Mouse (Mus musculus) midbrain, postnatal 0 days (tissue): ENCODE measurements at regions not wholly inside any gene's neighbourhood (a gene's known extent, or its start where the extent isn't known, plus 50 kb on each side); places are given as distances from the start of the nearest gene placed in this dataset.

Experiments
- ATAC-seq: fragments of 200-750 bp; cut with Nextera tagmentation; 2 replicates; pipeline ENCODE4 v1.8.0; 2017; ENCODE audit warnings: moderate number of reproducible peaks, mild to moderate bottlenecking, moderate TSS enrichment, moderate library complexity; ENCODE audit not compliant: low FRiP score
- DNase-seq: peaks from one replicate; pipeline ENCODE4 v3.0.0-alpha.2; 2015; ENCODE audit warnings: low spot score
- H3K27ac ChIP-seq: fragments of 300-500 bp; sonication (generic); 2 replicates; pipeline ENCODE4 v1.5.1; 2014; ENCODE audit warnings: low read depth, mild to moderate bottlenecking, low read length, mixed read lengths
- H3K27me3 ChIP-seq: fragments of 300-500 bp; sonication (generic); 2 replicates; pipeline ENCODE4 v1.6.1; 2014; ENCODE audit warnings: low read length, control low read depth, mixed read lengths; ENCODE audit not compliant: insufficient read depth
- H3K36me3 ChIP-seq: fragments of 300-500 bp; sonication (generic); 2 replicates; pipeline ENCODE4 v1.6.1; 2014; ENCODE audit warnings: low read length, control low read depth, mixed read lengths; ENCODE audit not compliant: insufficient read depth
- H3K4me1 ChIP-seq: fragments of 300-500 bp; sonication (generic); 2 replicates; pipeline ENCODE4 v1.6.1; 2014; ENCODE audit warnings: mild to moderate bottlenecking, control low read depth, antibody characterized with exemption, low read length, mixed read lengths; ENCODE audit not compliant: insufficient read depth
- H3K4me2 ChIP-seq: fragments of 300-500 bp; sonication (generic); 2 replicates; pipeline ENCODE4 v1.6.1; 2014; ENCODE audit warnings: low read depth, mild to moderate bottlenecking, low read length, mixed read lengths; ENCODE audit not compliant: poor library complexity, severe bottlenecking
- H3K4me3 ChIP-seq: fragments of 300-500 bp; sonication (generic); 2 replicates; pipeline ENCODE4 v1.5.1; 2014; ENCODE audit warnings: low read depth, mild to moderate bottlenecking, low read length, moderate library complexity
- H3K9ac ChIP-seq: fragments of 300-500 bp; sonication (generic); replicated peaks from 2 replicates; pipeline ENCODE4 v1.6.1; 2014; ENCODE audit warnings: mild to moderate bottlenecking, low read length, moderate library complexity, mixed read lengths; ENCODE audit not compliant: poor library complexity, severe bottlenecking
- H3K9me3 ChIP-seq: fragments of 300-500 bp; sonication (generic); 2 replicates; pipeline ENCODE4 v1.6.1; 2016; ENCODE audit warnings: low read length, control low read depth
- CTCF ChIP-seq: IDR thresholded peaks from 2 replicates; pipeline ENCODE4 v1.5.1; 2016; ENCODE audit warnings: antibody characterized with exemption, mild to moderate bottlenecking
- WGBS: fragments of 180-500 bp; shearing (Covaris S2); extraction: QIAGEN DNeasy Blood & Tissue Kit; methylation state at CpG from one replicate; pipeline ENCODE4 v1.1.7; 2014; 5-methylcytosine and 5-hydroxymethylcytosine counted together

DNA sequence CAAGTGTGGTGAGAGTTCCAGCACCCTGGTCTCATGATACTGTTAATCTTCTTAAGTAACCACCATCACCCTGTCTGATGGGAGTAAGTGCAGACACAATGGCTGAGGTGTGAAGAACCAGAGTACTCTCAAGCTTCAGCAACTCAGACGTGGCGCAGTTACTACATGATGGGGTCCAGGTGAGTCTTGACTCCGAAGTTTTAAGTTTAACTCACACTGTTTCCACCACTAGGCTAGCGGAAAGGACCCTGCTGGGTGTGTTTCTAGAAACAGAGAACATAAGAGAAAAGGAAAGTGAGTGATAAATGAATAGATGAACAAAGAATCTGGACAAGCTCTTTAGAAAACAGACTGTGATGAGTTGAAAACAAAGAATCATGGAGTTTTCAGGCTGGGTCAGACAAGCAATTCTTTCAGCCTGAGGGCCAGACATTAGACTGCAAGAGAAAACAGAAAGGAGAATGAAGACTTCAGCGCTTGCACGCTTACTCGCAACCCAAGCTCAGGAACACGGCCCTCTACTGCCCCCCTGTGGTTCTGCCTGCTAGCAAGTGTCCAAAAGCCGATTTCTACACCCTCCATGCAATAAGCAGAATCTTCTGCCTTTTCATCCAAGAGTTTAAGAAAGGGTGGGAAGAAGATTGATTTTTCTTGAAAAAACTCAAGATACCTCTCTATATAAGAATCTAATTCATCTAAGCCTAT lies 2593.6 kb upstream of the Gm6569 start:
- Histone ChIP-seq H3K27ac (no peak overlapping the region), H3K4me2 (no peak overlapping the region), H3K4me1 (no peaks in the 10 kb centered on the region), H3K4me3 (no peak overlapping the region), H3K36me3 (no peaks in the 10 kb centered on the region), H3K9me3 (no peaks in the 10 kb centered on the region), H3K9ac (no peak overlapping the region), H3K27me3 (no peaks in the 10 kb centered on the region)
- TF ChIP-seq CTCF = peak; percentile 91
- 35% methylated on average over 9 of the region's 9 CpGs for WGBS
- ATAC-seq (peak; percentile 62; the same call in 1 of the 2 replicates), DNase-seq (peak; percentile 91)

- H3K9ac ChIP-seq = no peak overlapping the region
- ATAC-seq = no peak
- H3K9me3 ChIP-seq = no peaks in the 10 kb centered on the region
- TF ChIP-seq CTCF = no peak
- H3K4me2 ChIP-seq = no peak overlapping the region
- H3K27me3 ChIP-seq = no peaks in the 10 kb centered on the region
- H3K4me3 ChIP-seq = no peak overlapping the region
- 75% methylated on average over 9 of the region's 9 CpGs for WGBS
- no peaks in the 10 kb centered on the region for H3K4me1 ChIP-seq
- peak; percentile 24 for DNase-seq
- no peaks in the 10 kb centered on the region for H3K36me3 ChIP-seq
- H3K27ac ChIP-seq = no peak overlapping the region
These were observed 2590.8 kb upstream of the Gm6569 start for GRCm38 (mm10) chr15:71243539-71243938.

DNA sequence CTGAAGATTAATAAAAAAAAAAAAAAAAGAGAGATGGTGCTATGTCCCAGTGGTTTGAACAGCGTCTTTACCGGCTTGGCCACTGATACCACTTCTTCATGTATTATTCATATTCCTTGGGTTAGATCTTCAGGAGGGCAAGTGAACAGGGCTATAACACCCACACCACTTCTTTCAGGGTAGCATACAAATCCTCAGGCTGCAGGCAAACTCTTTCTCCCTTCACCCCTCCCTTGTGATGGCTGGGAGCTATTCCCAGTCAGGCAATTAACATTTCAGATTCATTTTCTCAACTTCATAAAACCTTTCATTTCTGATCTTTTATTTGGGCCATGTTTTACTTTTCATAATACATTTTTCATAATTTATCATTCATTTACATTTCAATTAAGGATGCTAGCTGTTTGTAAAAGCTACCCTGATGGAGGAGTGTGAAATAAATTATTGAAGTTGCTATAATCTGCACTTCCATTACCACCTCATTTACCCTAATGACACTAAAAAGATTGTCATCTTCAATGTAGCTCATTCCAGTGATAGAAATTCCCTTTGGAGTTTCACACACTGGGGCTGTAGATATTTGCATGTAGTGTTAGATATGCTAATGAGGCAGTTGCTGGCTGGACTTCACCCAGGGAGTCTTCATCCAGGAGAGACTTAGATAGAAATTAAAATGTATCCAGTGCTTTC lies 2558.3 kb upstream of the Gm6569 start:
- H3K36me3 ChIP-seq = no peaks in the 10 kb centered on the region
- no peak overlapping the region for H3K4me2 ChIP-seq
- H3K27me3 ChIP-seq = no peaks in the 10 kb centered on the region
- WGBS = 53% methylated on average over 2 of the region's 2 CpGs
- no peak overlapping the region for H3K4me3 ChIP-seq
- H3K4me1 ChIP-seq = no peaks in the 10 kb centered on the region
- ATAC-seq = peak; percentile 41; the same call in 1 of the 2 replicates
- H3K9ac ChIP-seq = no peak overlapping the region
- peak; percentile 33 for DNase-seq
- no peak overlapping the region for H3K27ac ChIP-seq
- no peak for TF ChIP-seq CTCF
- no peaks in the 10 kb centered on the region for H3K9me3 ChIP-seq

DNA sequence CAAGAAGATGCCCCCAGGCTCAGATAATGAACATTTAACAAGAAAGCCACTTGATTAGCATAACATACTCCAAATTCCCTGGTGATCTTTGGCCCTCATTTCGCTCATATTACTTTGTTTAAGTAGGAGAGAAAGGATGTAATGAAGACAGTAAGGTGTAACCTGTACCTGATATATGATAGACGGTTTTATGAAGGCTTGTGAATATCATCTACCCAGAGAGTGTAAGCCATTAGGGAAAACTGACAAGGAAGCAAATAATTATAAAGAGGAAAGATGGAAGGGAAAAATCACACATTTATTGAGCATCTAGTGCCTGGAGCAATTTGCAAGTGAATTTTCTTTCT lies 2557.8 kb upstream of the Gm6569 start:
- Histone ChIP-seq H3K9ac (no peak overlapping the region), H3K4me1 (no peaks in the 10 kb centered on the region), H3K4me3 (no peak overlapping the region), H3K27me3 (no peaks in the 10 kb centered on the region), H3K4me2 (no peak overlapping the region), H3K27ac (no peak overlapping the region), H3K9me3 (no peaks in the 10 kb centered on the region), H3K36me3 (no peaks in the 10 kb centered on the region)
- no peak for DNase-seq
- WGBS = 45% methylated on average over 2 of the region's 2 CpGs
- ATAC-seq = no peak
- TF ChIP-seq CTCF = no peak

DNA sequence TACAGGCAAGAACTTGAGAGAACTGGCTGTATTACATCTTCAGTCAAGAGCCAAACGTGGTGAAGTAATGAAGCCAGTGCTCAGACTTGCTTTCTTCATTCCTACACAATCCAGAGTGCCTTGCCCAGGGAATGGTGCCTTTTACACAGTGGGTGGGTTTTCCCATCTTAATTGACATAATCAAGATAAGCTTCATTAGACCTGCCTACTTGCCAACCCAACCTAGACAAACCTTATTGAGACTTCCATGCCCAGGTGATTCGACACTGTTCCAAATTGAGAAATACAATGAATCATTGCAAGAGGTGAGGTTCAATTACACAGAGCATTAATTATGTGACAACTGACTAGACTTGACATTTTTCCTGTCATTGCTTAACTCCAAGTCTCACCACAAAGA lies 2557.0 kb upstream of the Gm6569 start:
- Histone ChIP-seq H3K27me3 (no peaks in the 10 kb centered on the region), H3K36me3 (no peaks in the 10 kb centered on the region), H3K27ac (no peak overlapping the region), H3K9ac (no peak overlapping the region), H3K9me3 (no peaks in the 10 kb centered on the region), H3K4me1 (no peaks in the 10 kb centered on the region), H3K4me2 (no peak overlapping the region), H3K4me3 (no peak overlapping the region)
- no peak for TF ChIP-seq CTCF
- ATAC-seq (no peak), DNase-seq (peak; percentile 22)
- 78% methylated on average over 2 of the region's 2 CpGs for WGBS

DNA sequence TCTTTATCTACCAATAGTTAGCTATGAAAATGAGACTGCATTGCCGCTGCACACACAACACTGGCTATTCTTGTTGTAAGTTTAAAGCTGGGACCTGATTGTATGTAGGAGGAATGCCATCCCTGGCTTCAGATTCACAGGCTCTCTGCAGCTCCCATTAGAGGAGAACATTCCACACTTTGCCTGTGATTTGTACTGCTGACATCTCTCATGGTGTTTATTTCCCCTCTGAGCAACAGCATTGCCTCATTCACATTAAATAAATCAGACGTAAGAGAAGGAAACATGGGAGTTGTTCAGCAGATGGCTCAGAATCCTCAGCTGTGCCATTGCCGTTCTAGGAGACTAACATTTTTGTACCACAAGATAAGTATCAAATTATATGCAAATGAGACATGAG lies 2550.6 kb upstream of the Gm6569 start:
- H3K4me2 ChIP-seq = no peak overlapping the region
- no peak overlapping the region for H3K4me3 ChIP-seq
- no peaks in the 10 kb centered on the region for H3K9me3 ChIP-seq
- H3K4me1 ChIP-seq = no peaks in the 10 kb centered on the region
- DNase-seq (peak; percentile 12), ATAC-seq (no peak)
- TF ChIP-seq CTCF = no peak
- no peaks in the 10 kb centered on the region for H3K36me3 ChIP-seq
- 86% methylated on average over 3 of the region's 3 CpGs for WGBS
- no peak overlapping the region for H3K27ac ChIP-seq
- H3K27me3 ChIP-seq = no peaks in the 10 kb centered on the region
- no peak overlapping the region for H3K9ac ChIP-seq
